Mouse (Mus musculus) neutrophil, adult 59 days (primary cell): Measurements from ENCODE around the gene Slc46a2. TPM values are rescaled to one million over a fixed set of nuclear protein-coding genes. Genes with fewer than 3 reads are reported as not detected.

Source experiments
- total RNA-seq, 2 experiments: library from RNA; stranded (reverse); gene quantifications; 1 replicate in 1 of 2; 2 replicates in 1 of 2; pipeline ENCODE4 v1.2.4; 2023

Slc46a2 gene
- total RNA-seq, result not detected

GRCm38 (mm10) chr4:59914608-59915403 lies at the start of gene Slc46a2:
Gene Slc46a2 (minus strand): TSS chr4:59915056.

GRCm38 (mm10) chr4:59963405-59964344 lies 48.8 kb upstream of the Slc46a2 start, which contains the start of gene Mup6:
Gene Mup6 (plus strand): TSS chr4:59964294.

GRCm38 (mm10) chr4:59960610-59961009 lies 45.8 kb upstream of the Slc46a2 start, which contains the start of gene Mup4:
Gene Mup4 (minus strand): TSS chr4:59960710.

Other genes with a start within 250 kb of the Slc46a2 start
- gene Inip, start 113.5 kb downstream of the Slc46a2 start, total RNA-seq, result 10 to 100 TPM; 26.9 to 28.5 TPM
- gene Snx30, start 109.2 kb downstream of the Slc46a2 start, total RNA-seq, result 10 to 100 TPM; 20.1 to 25.1 TPM
- not detected for gene Mup4, start 45.7 kb upstream of the Slc46a2 start, total RNA-seq
- gene Mup6, start 49.2 kb upstream of the Slc46a2 start, total RNA-seq, result not detected
- gene Mup7, start 155.4 kb upstream of the Slc46a2 start, total RNA-seq, result not detected
- gene Mup2, start 239.2 kb upstream of the Slc46a2 start, total RNA-seq, result not detected